Mouse (Mus musculus): ENCODE results near the gene Efcab5. TPM values are rescaled to one million over a fixed set of nuclear protein-coding genes. Genes with fewer than 3 reads are reported as not detected.
"Not testable (repeated sequence)": the region's sequence is repeated elsewhere in the genome, so short reads cannot be mapped to it uniquely, and the experiment has no call there.

The Efcab5 gene
- polyA plus RNA-seq, 1 experiment from 2014 or later: 0.35 TPM

DNA sequence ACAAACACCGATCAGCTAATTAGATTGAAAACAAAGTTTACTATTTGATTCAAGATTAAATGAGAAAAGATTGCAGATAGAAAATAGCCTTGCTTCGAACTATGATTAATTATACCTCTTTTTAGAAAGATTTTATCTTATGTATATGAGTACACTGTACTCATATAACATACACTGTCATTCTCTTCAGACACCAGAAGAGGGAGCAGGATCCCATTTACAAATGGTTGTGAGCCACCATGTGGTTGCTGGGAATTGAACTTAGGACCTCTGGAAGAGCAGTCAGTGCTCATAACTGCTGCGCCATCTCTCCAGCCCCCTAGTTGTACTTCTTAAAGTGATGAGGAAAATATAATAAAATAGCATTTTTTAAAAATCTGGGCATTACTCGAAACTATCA, 55.3 kb downstream of the Efcab5 start:
- Histone ChIP-seq H3K4me3 (replicated peaks) (no peak overlapping the region), H3K4me2 (no peak overlapping the region), H3K27me3 (no peaks in the 10 kb centered on the region), H3K9ac (replicated peaks) (no peak overlapping the region), H3K27ac (no peak overlapping the region), H3K36me3 (no peaks in the 10 kb centered on the region), H3K9me3 (no peaks in the 10 kb centered on the region), H3K4me1 (replicated peaks) (no peaks in the 10 kb centered on the region)
- ATAC-seq (ENCODE audit: insufficient number of reproducible peaks, insufficient read depth, low FRiP score, low TSS enrichment, low read depth): no peak
- 90% methylated on average over 4 of the region's 4 CpGs for WGBS

DNA sequence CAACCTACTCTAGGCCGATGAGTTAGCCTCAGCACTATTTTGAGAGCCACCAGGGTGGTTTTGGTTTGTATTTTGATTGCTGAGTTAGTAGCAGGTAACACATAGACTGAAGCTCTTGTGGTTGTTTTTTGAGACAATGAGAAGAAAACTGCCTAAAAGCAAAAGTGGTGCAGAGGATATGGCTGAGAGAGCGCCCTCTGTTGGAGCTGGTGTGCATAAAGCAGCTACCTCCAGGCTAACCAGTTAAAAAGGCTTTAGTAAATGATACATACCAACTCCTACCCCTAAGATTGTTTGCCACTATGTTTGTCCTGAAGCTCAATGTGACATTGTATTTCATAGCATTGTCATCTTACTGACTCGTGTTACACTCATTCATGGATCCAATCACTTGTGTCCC, 56.2 kb downstream of the Efcab5 start:
- WGBS: 52% methylated on average over 3 of the region's 3 CpGs
- Histone ChIP-seq H3K27ac (no peak overlapping the region), H3K9ac (replicated peaks) (no peak overlapping the region), H3K27me3 (no peaks in the 10 kb centered on the region), H3K36me3 (no peaks in the 10 kb centered on the region), H3K4me1 (replicated peaks) (no peaks in the 10 kb centered on the region), H3K9me3 (no peaks in the 10 kb centered on the region), H3K4me2 (no peak overlapping the region), H3K4me3 (replicated peaks) (no peak overlapping the region)
- no peak for ATAC-seq (ENCODE audit: insufficient number of reproducible peaks, insufficient read depth, low FRiP score, low TSS enrichment, low read depth)

DNA sequence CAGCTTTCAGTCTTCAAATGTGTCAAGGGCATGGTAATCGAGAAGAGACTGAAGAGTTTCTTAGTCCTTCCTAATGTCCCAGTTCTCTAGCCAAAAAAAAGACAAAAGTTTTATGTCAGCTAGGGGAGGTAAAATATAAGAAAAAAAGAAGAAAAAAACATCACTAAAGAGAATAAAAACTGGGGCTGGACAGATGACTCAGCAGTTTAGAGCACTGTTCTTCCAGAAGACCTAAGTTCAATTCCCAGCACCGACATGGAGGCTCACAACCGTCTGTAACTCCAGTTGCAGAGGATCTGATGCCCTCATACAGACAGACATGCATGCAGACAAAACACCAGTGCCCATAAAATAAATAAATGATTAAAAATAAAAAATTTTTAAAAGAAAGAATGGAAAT, 60.2 kb downstream of the Efcab5 start:
- Histone ChIP-seq H3K27me3 (no peaks in the 10 kb centered on the region), H3K4me1 (replicated peaks) (no peaks in the 10 kb centered on the region), H3K9me3 (no peaks in the 10 kb centered on the region), H3K4me2 (no peak overlapping the region), H3K9ac (replicated peaks) (no peak overlapping the region), H3K4me3 (replicated peaks) (no peak overlapping the region), H3K27ac (no peak overlapping the region), H3K36me3 (no peaks in the 10 kb centered on the region)
- WGBS: 88% methylated on average over 3 of the region's 3 CpGs
- no peak for ATAC-seq (ENCODE audit: insufficient number of reproducible peaks, insufficient read depth, low FRiP score, low TSS enrichment, low read depth)

DNA sequence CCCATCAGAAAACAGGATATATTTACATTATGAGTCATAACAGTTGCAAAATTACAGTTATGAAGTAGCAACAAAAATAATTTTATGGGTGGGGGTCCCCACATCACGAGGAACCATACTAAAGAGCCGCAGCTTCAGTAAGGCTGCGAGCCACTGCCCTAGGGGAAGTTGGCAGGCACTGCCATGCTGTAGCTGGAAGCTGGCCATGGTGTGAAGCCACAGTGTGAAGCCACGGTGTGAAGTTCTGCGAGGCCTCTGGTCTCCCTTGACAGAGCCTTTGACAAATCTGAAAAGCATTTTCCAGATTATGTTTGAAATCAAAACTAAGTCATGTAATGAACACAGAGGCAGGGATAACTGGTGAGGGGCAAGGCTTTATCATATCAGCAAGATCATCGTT, 77.6 kb downstream of the Efcab5 start:
- Histone ChIP-seq H3K4me3 (replicated peaks) (no peak overlapping the region), H3K9ac (replicated peaks) (no peak overlapping the region), H3K9me3 (no peaks in the 10 kb centered on the region), H3K27me3 (no peaks in the 10 kb centered on the region), H3K27ac (no peak overlapping the region), H3K4me2 (no peak overlapping the region), H3K4me1 (replicated peaks) (no peaks in the 10 kb centered on the region), H3K36me3 (no peaks in the 10 kb centered on the region)
- no peak for ATAC-seq (ENCODE audit: insufficient number of reproducible peaks, insufficient read depth, low FRiP score, low TSS enrichment, low read depth)
- 73% methylated on average over 6 of the region's 6 CpGs for WGBS

DNA sequence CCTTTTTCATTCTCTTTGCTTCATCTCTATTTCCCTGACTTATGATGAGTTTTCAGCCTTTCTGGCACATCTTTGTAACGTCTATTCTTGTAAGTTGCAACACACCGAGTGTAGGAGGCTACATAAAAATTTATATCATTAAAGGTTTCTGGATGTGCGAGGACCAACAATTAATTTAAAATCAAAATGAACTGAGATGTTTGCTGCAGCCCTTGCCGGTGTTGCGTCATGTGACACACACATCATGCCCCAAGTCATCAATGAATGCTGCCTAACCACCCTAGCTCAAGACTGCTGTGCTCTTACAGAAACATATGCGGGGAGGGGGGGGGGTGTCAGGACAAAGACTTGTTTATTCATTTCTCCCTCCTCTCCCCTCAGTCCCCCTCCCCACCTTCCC, 80.3 kb downstream of the Efcab5 start:
- H3K9me3 ChIP-seq: no peaks in the 10 kb centered on the region
- 89% methylated on average over 6 of the region's 6 CpGs for WGBS
- no peak for ATAC-seq (ENCODE audit: insufficient number of reproducible peaks, insufficient read depth, low FRiP score, low TSS enrichment, low read depth)
- no peak overlapping the region for H3K4me2 ChIP-seq
- no peaks in the 10 kb centered on the region for H3K36me3 ChIP-seq
- H3K4me3 ChIP-seq (replicated peaks): no peak overlapping the region
- no peak overlapping the region for H3K27ac ChIP-seq
- no peaks in the 10 kb centered on the region for H3K27me3 ChIP-seq
- no peaks in the 10 kb centered on the region for H3K4me1 ChIP-seq (replicated peaks)
- no peak overlapping the region for H3K9ac ChIP-seq (replicated peaks)

DNA sequence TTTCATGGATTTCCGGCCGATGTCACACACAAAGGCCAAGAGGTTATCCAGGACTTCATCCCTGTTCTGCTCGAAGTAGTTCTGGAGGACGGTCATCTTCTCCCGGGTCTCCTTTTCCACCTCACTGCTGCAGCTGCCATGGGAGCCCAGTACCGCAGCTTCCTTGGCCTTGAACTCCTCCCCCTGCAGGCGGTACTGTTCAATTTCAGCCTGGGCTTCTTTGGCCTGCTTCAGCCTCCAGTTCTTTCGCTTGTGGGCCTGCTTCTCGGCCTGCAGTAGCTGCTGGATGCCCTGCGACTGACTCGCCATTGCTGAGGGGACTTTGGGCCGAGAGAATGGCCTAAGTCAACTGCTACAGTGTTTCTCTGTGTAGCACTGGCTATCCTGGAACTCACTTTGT, 80.9 kb downstream of the Efcab5 start:
- not testable (repeated sequence) for H3K27me3 ChIP-seq; H3K9ac ChIP-seq (replicated peaks); ATAC-seq (ENCODE audit: insufficient number of reproducible peaks, insufficient read depth, low FRiP score, low TSS enrichment, low read depth); H3K27ac ChIP-seq; H3K36me3 ChIP-seq; H3K9me3 ChIP-seq; H3K4me1 ChIP-seq (replicated peaks); H3K4me2 ChIP-seq; H3K4me3 ChIP-seq (replicated peaks)
- WGBS: 78% methylated on average over 12 of the region's 12 CpGs

DNA sequence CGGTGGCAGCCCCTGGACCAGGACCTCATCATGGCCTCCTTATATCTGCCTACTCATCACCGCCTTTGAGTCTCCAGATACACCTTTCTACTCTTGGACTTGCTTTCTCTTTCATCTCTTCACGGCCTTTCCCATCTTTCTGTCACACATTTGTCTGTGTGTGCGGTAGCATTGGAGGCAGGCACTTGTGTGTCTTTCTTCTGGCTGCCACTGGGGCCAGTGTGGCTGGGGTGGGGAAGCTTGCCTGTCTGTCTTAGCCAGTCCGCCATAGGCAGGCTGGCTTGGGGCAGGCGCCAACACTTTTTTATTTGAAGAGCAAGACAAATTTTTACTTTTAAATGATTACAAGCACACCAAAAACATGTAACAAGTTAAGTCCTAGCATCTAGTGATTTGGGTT, 81.8 kb downstream of the Efcab5 start:
- ATAC-seq (ENCODE audit: insufficient number of reproducible peaks, insufficient read depth, low FRiP score, low TSS enrichment, low read depth): no peak
- H3K27me3 ChIP-seq: no peaks in the 10 kb centered on the region
- H3K4me2 ChIP-seq: no peak overlapping the region
- H3K27ac ChIP-seq: no peak overlapping the region
- 88% methylated on average over 6 of the region's 6 CpGs for WGBS
- H3K9ac ChIP-seq (replicated peaks): no peak overlapping the region
- no peaks in the 10 kb centered on the region for H3K9me3 ChIP-seq
- no peaks in the 10 kb centered on the region for H3K4me1 ChIP-seq (replicated peaks)
- no peaks in the 10 kb centered on the region for H3K36me3 ChIP-seq
- H3K4me3 ChIP-seq (replicated peaks): no peak overlapping the region

DNA sequence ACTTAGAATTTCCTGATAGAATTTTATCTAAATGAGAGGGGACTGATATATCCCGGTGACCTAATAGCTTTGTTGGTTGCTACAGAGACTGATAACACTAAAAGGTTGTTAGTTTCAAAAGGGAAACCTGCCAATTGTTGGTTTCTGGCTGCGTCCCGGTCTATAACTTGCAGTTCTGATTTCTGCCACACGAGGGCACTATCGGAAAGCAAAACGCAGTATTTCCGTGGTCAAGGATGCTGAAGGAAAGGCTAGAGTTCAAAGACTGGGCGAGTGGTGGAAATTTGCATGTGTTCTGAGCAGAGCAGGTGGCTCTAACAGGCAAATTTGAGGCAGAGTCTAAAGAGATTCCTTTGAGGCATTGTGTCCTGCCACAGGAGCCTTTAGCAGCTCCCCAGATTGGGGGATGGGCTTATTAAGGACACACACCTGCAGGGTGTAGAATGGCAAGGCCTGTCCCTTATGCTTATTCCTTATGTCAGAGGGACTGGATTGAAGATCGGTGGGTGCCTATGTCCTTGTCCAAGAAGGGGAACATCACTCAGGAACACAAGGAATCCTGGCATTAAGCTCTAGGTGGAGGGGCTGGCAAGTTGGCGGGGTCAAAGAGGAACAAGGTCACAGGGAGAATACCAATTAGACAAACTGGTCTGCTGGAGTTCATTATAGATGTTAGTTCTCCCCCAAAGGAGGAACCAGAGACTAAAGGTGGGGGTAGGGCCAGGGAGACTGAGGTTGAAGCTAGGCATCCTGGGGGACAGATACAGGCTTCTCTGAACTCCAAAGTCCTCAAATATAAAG, 88.4 kb downstream of the Efcab5 start:
- Histone ChIP-seq H3K9ac (replicated peaks) (no peak overlapping the region), H3K9me3 (no peaks in the 10 kb centered on the region), H3K4me2 (no peak overlapping the region), H3K4me1 (replicated peaks) (peaks cover 8% of the 10 kb centered on the region), H3K27me3 (peaks cover 5% of the 10 kb centered on the region; the same call in 1 of the 2 replicates), H3K36me3 (no peaks in the 10 kb centered on the region), H3K4me3 (replicated peaks) (no peak overlapping the region), H3K27ac (no peak overlapping the region)
- no peak for ATAC-seq (ENCODE audit: insufficient number of reproducible peaks, insufficient read depth, low FRiP score, low TSS enrichment, low read depth)
- 16% methylated on average over 10 of the region's 10 CpGs for WGBS

DNA sequence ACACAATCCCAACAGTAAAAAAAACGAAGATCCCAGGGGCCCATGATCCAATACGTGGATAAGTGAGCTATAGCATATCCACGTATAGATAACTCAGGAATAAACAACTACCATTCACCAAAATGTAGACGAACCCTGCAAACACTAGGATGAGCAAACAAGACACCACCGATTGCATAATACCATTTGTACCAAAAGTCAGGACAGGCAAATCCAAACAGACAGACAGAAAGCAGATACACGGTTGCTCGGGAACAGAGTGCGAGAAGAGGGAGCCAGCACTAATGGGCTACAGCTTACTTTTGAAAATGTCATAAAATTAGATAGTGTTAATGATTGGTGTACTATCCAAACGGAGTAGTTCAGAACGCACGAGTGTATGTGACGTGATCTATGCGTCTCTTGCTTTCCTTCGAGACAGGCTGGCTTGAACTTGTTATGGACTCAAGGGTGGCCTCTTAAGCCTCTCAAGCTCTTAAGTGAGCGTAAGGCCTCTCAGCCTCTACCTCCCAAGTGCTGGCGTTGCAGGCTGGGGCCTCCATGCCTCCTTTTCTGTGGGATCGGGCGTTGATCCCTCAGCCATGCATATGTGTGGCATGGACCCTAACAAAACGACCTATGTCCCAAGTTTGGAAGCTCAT, 90.3 kb downstream of the Efcab5 start:
- no peak overlapping the region for H3K4me3 ChIP-seq (replicated peaks)
- H3K27ac ChIP-seq: no peak overlapping the region
- no peak overlapping the region for H3K4me2 ChIP-seq
- peaks cover 5% of the 10 kb centered on the region; the same call in 1 of the 2 replicates for H3K27me3 ChIP-seq
- no peak for ATAC-seq (ENCODE audit: insufficient number of reproducible peaks, insufficient read depth, low FRiP score, low TSS enrichment, low read depth)
- H3K4me1 ChIP-seq (replicated peaks): peaks cover 8% of the 10 kb centered on the region
- no peaks in the 10 kb centered on the region for H3K36me3 ChIP-seq
- 74% methylated on average over 19 of the region's 19 CpGs for WGBS
- no peak overlapping the region for H3K9ac ChIP-seq (replicated peaks)
- no peaks in the 10 kb centered on the region for H3K9me3 ChIP-seq

DNA sequence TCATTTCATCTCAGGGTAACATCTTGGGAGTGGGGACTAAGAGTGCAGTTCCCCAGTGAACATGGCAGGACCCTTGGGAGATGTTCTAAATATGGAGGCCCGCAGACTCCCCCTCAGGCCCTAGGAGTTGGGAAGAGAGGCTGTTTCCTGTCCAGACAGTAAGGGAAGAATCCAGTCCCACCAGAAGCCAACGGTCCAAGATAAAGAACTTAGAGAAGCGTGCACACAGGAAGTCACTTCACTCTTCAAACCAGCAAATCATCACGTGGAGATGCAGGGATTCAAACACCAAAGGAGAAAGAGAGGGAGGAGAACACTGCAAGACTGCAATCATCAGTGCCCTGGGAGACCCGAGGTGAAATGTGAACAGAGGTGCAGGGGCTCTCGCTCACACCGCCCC, 91.8 kb downstream of the Efcab5 start:
- no peak overlapping the region for H3K27ac ChIP-seq
- WGBS: 67% methylated on average over 7 of the region's 7 CpGs

DNA sequence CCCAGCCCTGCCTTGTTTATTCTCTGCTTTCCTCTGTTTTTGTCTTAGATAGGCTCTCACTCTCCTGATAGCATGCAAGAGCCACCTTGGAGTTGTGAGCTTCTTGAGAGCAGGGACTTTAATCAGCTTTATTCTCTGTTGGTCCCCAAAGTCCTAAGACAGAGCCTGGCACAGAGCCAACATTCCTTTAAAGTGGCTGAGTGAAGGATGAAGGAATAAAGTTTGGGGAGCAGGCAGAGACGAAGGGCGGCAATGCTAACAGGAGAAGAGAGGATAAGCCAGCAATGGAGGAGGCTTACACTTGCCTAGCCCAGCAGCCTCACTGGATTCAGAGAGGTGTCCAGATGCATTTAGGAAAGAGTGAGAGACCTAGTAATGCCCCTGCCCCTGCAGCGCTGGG, 92.2 kb downstream of the Efcab5 start:
- Histone ChIP-seq H3K27ac (no peak overlapping the region), H3K9ac (replicated peaks) (no peak overlapping the region), H3K4me1 (replicated peaks) (peaks cover 8% of the 10 kb centered on the region), H3K36me3 (no peaks in the 10 kb centered on the region), H3K9me3 (no peaks in the 10 kb centered on the region), H3K4me2 (no peak overlapping the region), H3K4me3 (replicated peaks) (no peak overlapping the region), H3K27me3 (peaks cover 5% of the 10 kb centered on the region; the same call in 1 of the 2 replicates)
- 58% methylated on average over 3 of the region's 3 CpGs for WGBS
- ATAC-seq (ENCODE audit: insufficient number of reproducible peaks, insufficient read depth, low FRiP score, low TSS enrichment, low read depth): no peak

More for the DNA sequence above, 91.8 kb downstream of the Efcab5 start:
- no peak for ATAC-seq (ENCODE audit: insufficient number of reproducible peaks, insufficient read depth, low FRiP score, low TSS enrichment, low read depth)
- Histone ChIP-seq H3K4me1 (replicated peaks) (peaks cover 8% of the 10 kb centered on the region), H3K9me3 (no peaks in the 10 kb centered on the region), H3K4me2 (no peak overlapping the region), H3K27me3 (peaks cover 5% of the 10 kb centered on the region; the same call in 1 of the 2 replicates), H3K9ac (replicated peaks) (no peak overlapping the region), H3K4me3 (replicated peaks) (no peak overlapping the region), H3K36me3 (no peaks in the 10 kb centered on the region)

Data from limb, embryonic 12.5 days (tissue).